Mouse (Mus musculus) R1 (cell line): ENCODE measurements around the gene Slc38a9.
A peak's percentile ranks its signal among the peaks of the same experiment; 100 is the strongest.

ENCODE experiments used
- DNase-seq: peaks from one replicate; pipeline ENCODE4 v3.0.0-alpha.2; 2018; ENCODE audit warnings: low read depth, low spot score

The Slc38a9 gene

GRCm38 (mm10) chr13:112744061-112744849, 83.7 kb downstream of the Slc38a9 start:
- no peak for DNase-seq

- no peak for DNase-seq
Measured at GRCm38 (mm10) chr13:112745936-112746694, 85.6 kb downstream of the Slc38a9 start.

GRCm38 (mm10) chr13:112746695-112747055, 86.1 kb downstream of the Slc38a9 start:
- DNase-seq: no peak

- DNase-seq: no peak
Measured at GRCm38 (mm10) chr13:112747808-112748430, 87.4 kb downstream of the Slc38a9 start.

- DNase-seq: no peak
Measured at GRCm38 (mm10) chr13:112748808-112749510, 88.4 kb downstream of the Slc38a9 start.

GRCm38 (mm10) chr13:112749881-112750280, 89.3 kb downstream of the Slc38a9 start:
- no peak for DNase-seq

- DNase-seq: peak; percentile 88
Measured at GRCm38 (mm10) chr13:112751454-112752308, 91.1 kb downstream of the Slc38a9 start.

GRCm38 (mm10) chr13:112752309-112752975, 91.9 kb downstream of the Slc38a9 start:
- no peak for DNase-seq

- no peak for DNase-seq
Measured at GRCm38 (mm10) chr13:112753522-112753921, 93.0 kb downstream of the Slc38a9 start.

GRCm38 (mm10) chr13:112754871-112755270, 94.3 kb downstream of the Slc38a9 start:
- no peak for DNase-seq

GRCm38 (mm10) chr13:112755507-112756010, 95.0 kb downstream of the Slc38a9 start:
- peak; percentile 66 for DNase-seq

GRCm38 (mm10) chr13:112757395-112757794, 96.8 kb downstream of the Slc38a9 start:
- no peak for DNase-seq

GRCm38 (mm10) chr13:112758546-112759090, 98.1 kb downstream of the Slc38a9 start:
- DNase-seq: no peak

- peak; percentile 58 for DNase-seq
Measured at GRCm38 (mm10) chr13:112759364-112759763, 98.8 kb downstream of the Slc38a9 start.

- no peak for DNase-seq
Measured at GRCm38 (mm10) chr13:112759777-112760537, 99.4 kb downstream of the Slc38a9 start.

- DNase-seq: no peak
Measured at GRCm38 (mm10) chr13:112760538-112760881, 100.0 kb downstream of the Slc38a9 start.

GRCm38 (mm10) chr13:112761787-112762186, 101.2 kb downstream of the Slc38a9 start:
- DNase-seq: no peak

- no peak for DNase-seq
Measured at GRCm38 (mm10) chr13:112762548-112762947, 102.0 kb downstream of the Slc38a9 start.

GRCm38 (mm10) chr13:112763531-112764091, 103.1 kb downstream of the Slc38a9 start:
- DNase-seq: no peak
